Mouse (Mus musculus): Measurements from ENCODE around the gene Bsn. TPM values are rescaled to one million over a fixed set of nuclear protein-coding genes. Genes with fewer than 3 reads are reported as not detected.

Bsn gene
- polyA plus RNA-seq, 1 experiment from 2014 or later: 14.2 TPM

GRCm38 (mm10) chr9:108062142-108062541 is 128.0 kb downstream of the Bsn start:
- H3K27ac ChIP-seq (replicated peaks; ENCODE audit: low read depth, low read length): no peak overlapping the region
- no peaks in the 10 kb centered on the region for H3K4me1 ChIP-seq (ENCODE audit: control insufficient read depth, insufficient read depth, low read length)
- H3K9me3 ChIP-seq (ENCODE audit: control insufficient read depth, low read length): no peaks in the 10 kb centered on the region
- no peak for DNase-seq
- ATAC-seq (ENCODE audit: low FRiP score, low TSS enrichment): no peak
- peaks cover 70% of the 10 kb centered on the region for H3K36me3 ChIP-seq (ENCODE audit: control insufficient read depth, insufficient read depth, low read length)
- no peak overlapping the region for H3K4me2 ChIP-seq (ENCODE audit: low read length)
- 77% methylated on average over 3 of the region's 3 CpGs for WGBS
- H3K4me3 ChIP-seq (replicated peaks; ENCODE audit: low read depth, low read length): no peak overlapping the region
- no peak overlapping the region for H3K9ac ChIP-seq (replicated peaks; ENCODE audit: low read length)
- H3K27me3 ChIP-seq (ENCODE audit: control insufficient read depth, insufficient read depth, low read length): no peaks in the 10 kb centered on the region

- no peak overlapping the region for H3K9ac ChIP-seq (replicated peaks; ENCODE audit: low read length)
- DNase-seq (no peak), ATAC-seq (ENCODE audit: low FRiP score, low TSS enrichment) (no peak)
Measured at GRCm38 (mm10) chr9:108058291-108058690, 131.9 kb downstream of the Bsn start.

GRCm38 (mm10) chr9:108057262-108057562 is 133.0 kb downstream of the Bsn start:
- WGBS: 91% methylated on average over 5 of the region's 5 CpGs
- no peak for ATAC-seq (ENCODE audit: low FRiP score, low TSS enrichment)

More at GRCm38 (mm10) chr9:108058291-108058690, 131.9 kb downstream of the Bsn start:
- Histone ChIP-seq H3K27ac (replicated peaks; ENCODE audit: low read depth, low read length) (no peak overlapping the region), H3K4me3 (replicated peaks; ENCODE audit: low read depth, low read length) (no peak overlapping the region), H3K36me3 (ENCODE audit: control insufficient read depth, insufficient read depth, low read length) (peaks cover 91% of the 10 kb centered on the region), H3K9me3 (ENCODE audit: control insufficient read depth, low read length) (no peaks in the 10 kb centered on the region), H3K27me3 (ENCODE audit: control insufficient read depth, insufficient read depth, low read length) (no peaks in the 10 kb centered on the region), H3K4me2 (ENCODE audit: low read length) (no peak overlapping the region), H3K4me1 (ENCODE audit: control insufficient read depth, insufficient read depth, low read length) (no peaks in the 10 kb centered on the region)
- WGBS: 98% methylated on average over 9 of the region's 9 CpGs

GRCm38 (mm10) chr9:108056361-108057261 is 133.6 kb downstream of the Bsn start:
- Histone ChIP-seq H3K27me3 (ENCODE audit: control insufficient read depth, insufficient read depth, low read length) (no peaks in the 10 kb centered on the region), H3K9ac (replicated peaks; ENCODE audit: low read length) (no peak overlapping the region), H3K27ac (replicated peaks; ENCODE audit: low read depth, low read length) (no peak overlapping the region), H3K4me2 (ENCODE audit: low read length) (no peak overlapping the region), H3K4me3 (replicated peaks; ENCODE audit: low read depth, low read length) (no peak overlapping the region), H3K4me1 (ENCODE audit: control insufficient read depth, insufficient read depth, low read length) (no peaks in the 10 kb centered on the region), H3K9me3 (ENCODE audit: control insufficient read depth, low read length) (no peaks in the 10 kb centered on the region), H3K36me3 (ENCODE audit: control insufficient read depth, insufficient read depth, low read length) (peaks cover 81% of the 10 kb centered on the region)
- ATAC-seq (ENCODE audit: low FRiP score, low TSS enrichment): no peak
- no peak for DNase-seq
- WGBS: 80% methylated on average over 28 of the region's 28 CpGs

More at GRCm38 (mm10) chr9:108057262-108057562, 133.0 kb downstream of the Bsn start:
- Histone ChIP-seq H3K9ac (replicated peaks; ENCODE audit: low read length) (no peak overlapping the region), H3K36me3 (ENCODE audit: control insufficient read depth, insufficient read depth, low read length) (peaks cover 81% of the 10 kb centered on the region), H3K27me3 (ENCODE audit: control insufficient read depth, insufficient read depth, low read length) (no peaks in the 10 kb centered on the region), H3K4me2 (ENCODE audit: low read length) (no peak overlapping the region), H3K4me1 (ENCODE audit: control insufficient read depth, insufficient read depth, low read length) (no peaks in the 10 kb centered on the region), H3K27ac (replicated peaks; ENCODE audit: low read depth, low read length) (no peak overlapping the region), H3K9me3 (ENCODE audit: control insufficient read depth, low read length) (no peaks in the 10 kb centered on the region), H3K4me3 (replicated peaks; ENCODE audit: low read depth, low read length) (no peak overlapping the region)
- no peak for DNase-seq

GRCm38 (mm10) chr9:108055661-108056237 is 134.4 kb downstream of the Bsn start:
- DNase-seq: no peak
- H3K9me3 ChIP-seq (ENCODE audit: control insufficient read depth, low read length): no peaks in the 10 kb centered on the region
- WGBS: 93% methylated on average over 6 of the region's 6 CpGs
- no peak overlapping the region for H3K9ac ChIP-seq (replicated peaks; ENCODE audit: low read length)
- no peak overlapping the region for H3K27ac ChIP-seq (replicated peaks; ENCODE audit: low read depth, low read length)
- ATAC-seq (ENCODE audit: low FRiP score, low TSS enrichment): no peak
- H3K4me1 ChIP-seq (ENCODE audit: control insufficient read depth, insufficient read depth, low read length): no peaks in the 10 kb centered on the region
- H3K4me3 ChIP-seq (replicated peaks; ENCODE audit: low read depth, low read length): no peak overlapping the region
- peaks cover 82% of the 10 kb centered on the region for H3K36me3 ChIP-seq (ENCODE audit: control insufficient read depth, insufficient read depth, low read length)
- no peaks in the 10 kb centered on the region for H3K27me3 ChIP-seq (ENCODE audit: control insufficient read depth, insufficient read depth, low read length)
- H3K4me2 ChIP-seq (ENCODE audit: low read length): no peak overlapping the region

- peaks cover 87% of the 10 kb centered on the region for H3K36me3 ChIP-seq (ENCODE audit: control insufficient read depth, insufficient read depth, low read length)
- H3K27me3 ChIP-seq (ENCODE audit: control insufficient read depth, insufficient read depth, low read length): no peaks in the 10 kb centered on the region
- H3K9ac ChIP-seq (replicated peaks; ENCODE audit: low read length): no peak overlapping the region
- 95% methylated on average over 1 of the region's 1 CpGs for WGBS
- H3K9me3 ChIP-seq (ENCODE audit: control insufficient read depth, low read length): no peaks in the 10 kb centered on the region
- no peak overlapping the region for H3K27ac ChIP-seq (replicated peaks; ENCODE audit: low read depth, low read length)
- ATAC-seq (ENCODE audit: low FRiP score, low TSS enrichment) (no peak), DNase-seq (no peak)
- H3K4me3 ChIP-seq (replicated peaks; ENCODE audit: low read depth, low read length): no peak overlapping the region
- no peak overlapping the region for H3K4me2 ChIP-seq (ENCODE audit: low read length)
- H3K4me1 ChIP-seq (ENCODE audit: control insufficient read depth, insufficient read depth, low read length): no peaks in the 10 kb centered on the region
Measured at GRCm38 (mm10) chr9:108055061-108055460, 135.1 kb downstream of the Bsn start.

- Histone ChIP-seq H3K27ac (replicated peaks; ENCODE audit: low read depth, low read length) (no peak overlapping the region), H3K4me2 (ENCODE audit: low read length) (no peak overlapping the region), H3K9ac (replicated peaks; ENCODE audit: low read length) (no peak overlapping the region), H3K4me1 (ENCODE audit: control insufficient read depth, insufficient read depth, low read length) (no peaks in the 10 kb centered on the region), H3K4me3 (replicated peaks; ENCODE audit: low read depth, low read length) (no peak overlapping the region), H3K36me3 (ENCODE audit: control insufficient read depth, insufficient read depth, low read length) (peaks cover 81% of the 10 kb centered on the region), H3K9me3 (ENCODE audit: control insufficient read depth, low read length) (no peaks in the 10 kb centered on the region), H3K27me3 (ENCODE audit: control insufficient read depth, insufficient read depth, low read length) (no peaks in the 10 kb centered on the region)
- no peak for DNase-seq
- WGBS: 91% methylated on average over 22 of the region's 22 CpGs
- no peak for ATAC-seq (ENCODE audit: low FRiP score, low TSS enrichment)
Measured at GRCm38 (mm10) chr9:108054331-108055040, 135.7 kb downstream of the Bsn start.

GRCm38 (mm10) chr9:108053665-108054225 is 136.4 kb downstream of the Bsn start:
- Histone ChIP-seq H3K4me3 (replicated peaks; ENCODE audit: low read depth, low read length) (no peak overlapping the region), H3K36me3 (ENCODE audit: control insufficient read depth, insufficient read depth, low read length) (peaks cover 74% of the 10 kb centered on the region), H3K9ac (replicated peaks; ENCODE audit: low read length) (no peak overlapping the region), H3K9me3 (ENCODE audit: control insufficient read depth, low read length) (no peaks in the 10 kb centered on the region), H3K27ac (replicated peaks; ENCODE audit: low read depth, low read length) (no peak overlapping the region), H3K4me1 (ENCODE audit: control insufficient read depth, insufficient read depth, low read length) (no peaks in the 10 kb centered on the region), H3K27me3 (ENCODE audit: control insufficient read depth, insufficient read depth, low read length) (no peaks in the 10 kb centered on the region), H3K4me2 (ENCODE audit: low read length) (no peak overlapping the region)
- ATAC-seq (ENCODE audit: low FRiP score, low TSS enrichment) (no peak), DNase-seq (no peak)
- WGBS: 94% methylated on average over 15 of the region's 15 CpGs
